Comparison of ENCODE assay signal across 8 mouse cellular contexts in the genomic region with DNA sequence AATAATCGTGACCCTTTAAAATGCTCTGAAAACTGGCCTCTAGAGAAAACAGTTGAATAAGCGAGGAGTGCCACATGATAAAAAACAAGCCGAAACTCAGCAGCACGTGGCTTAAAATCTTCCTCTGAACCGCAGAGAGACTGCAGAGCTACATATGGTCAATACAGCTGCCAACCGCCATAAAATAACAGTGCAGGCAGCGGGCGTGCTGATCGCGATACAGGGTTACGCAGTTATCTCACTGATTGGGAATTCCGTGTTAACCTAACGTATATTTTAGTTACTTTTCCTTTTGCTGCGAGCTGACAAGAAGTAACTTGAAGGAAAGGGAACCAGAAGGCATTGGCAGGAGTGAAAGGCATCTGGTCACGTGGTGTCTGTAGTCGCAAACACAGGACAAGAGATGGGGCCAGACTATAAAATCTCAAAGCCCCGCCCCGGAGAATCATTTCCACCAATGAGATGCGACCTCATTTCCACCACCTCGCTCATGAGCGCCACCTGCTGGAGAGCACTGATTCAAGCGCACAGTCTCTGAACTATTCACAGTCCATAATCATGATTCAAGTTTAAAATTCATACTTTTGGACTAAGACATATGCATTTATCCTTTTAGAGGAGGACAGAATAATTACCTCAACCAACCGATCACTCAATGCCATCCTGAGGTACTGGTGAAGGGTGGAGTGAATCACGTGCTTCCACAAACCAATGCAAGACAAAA.
DNase-seq lines count a peak whose midpoint lies in the region; ATAC-seq and TF ChIP-seq lines count a peak whose summit lies in the region.

No protein-coding gene starts in this region.

- no peak overlapping the region for H3K4me3 ChIP-seq in heart, embryonic 12.5 days
- no peak overlapping the region for H3K4me3 ChIP-seq in thymus, adult 2 months (ENCODE audit: control insufficient read depth, insufficient read depth, low read length)

- no peaks in the 10 kb centered on the region for H3K9me3 ChIP-seq in heart, embryonic 12.5 days (replicated peaks)

- H3K36me3 ChIP-seq in heart, embryonic 12.5 days = peaks cover 16% of the 10 kb centered on the region; the same call in 1 of the 2 replicates
- peaks cover 43% of the 10 kb centered on the region for H3K36me3 ChIP-seq in thymus, adult 2 months (ENCODE audit: control insufficient read depth, insufficient read depth, low read length)

- no peaks in the 10 kb centered on the region for H3K27me3 ChIP-seq in heart, embryonic 12.5 days (replicated peaks)
- H3K27me3 ChIP-seq in thymus, adult 2 months (ENCODE audit: control insufficient read depth, insufficient read depth, low read length) = no peaks in the 10 kb centered on the region

- no peak for ATAC-seq in heart, embryonic 12.5 days (ENCODE audit: insufficient number of reproducible peaks, low FRiP score)
- peak; percentile 71; the same call in 1 of the 2 replicates for ATAC-seq in erythroid progenitor cell, adult 5-6 weeks (replicated peaks; ENCODE audit: low FRiP score, poor library complexity, severe bottlenecking)
- ATAC-seq in megakaryocyte-erythroid progenitor cell, adult 5-6 weeks (replicated peaks; ENCODE audit: low FRiP score, low TSS enrichment, poor library complexity, severe bottlenecking) = peak; percentile 49; the same call in 1 of the 2 replicates

- WGBS in heart, embryonic 12.5 days = 87% methylated on average over 24 of the region's 24 CpGs
- WGBS in thymus, adult 2 months = 96% methylated on average over 24 of the region's 24 CpGs

- peak; percentile 78 for DNase-seq in heart, adult 11 months
- peak; percentile 41 for DNase-seq in thymus, adult 2 months
- DNase-seq in thymus, adult 18-20 months = no peak
- DNase-seq in urinary bladder, adult 18-20 months (ENCODE audit: low spot score in 2 of 2) = no peak
- DNase-seq in ovary, postnatal 14 days (ENCODE audit: low spot score) = no peak

- no peak for TF ChIP-seq POLR2A in thymus, adult 2 months (IDR thresholded peaks at IDR 0.05; ENCODE audit: control insufficient read depth, extremely low read depth, insufficient read depth, low read length, poor library complexity)

- H3K4me1 ChIP-seq in heart, embryonic 12.5 days (replicated peaks) = 0 out of 2 replicates have a peak, but pooled peaks cover 11% of the 10 kb centered on the region
- no peaks in the 10 kb centered on the region for H3K4me1 ChIP-seq in thymus, adult 2 months (replicated peaks; ENCODE audit: control insufficient read depth, insufficient read depth, low read length)

- H3K4me2 ChIP-seq in heart, embryonic 12.5 days = no peak overlapping the region

- H3K9ac ChIP-seq in heart, embryonic 12.5 days = no peak overlapping the region

- no peak overlapping the region for H3K27ac ChIP-seq in heart, embryonic 12.5 days (ENCODE audit: poor library complexity, severe bottlenecking)
- H3K27ac ChIP-seq in thymus, adult 2 months (ENCODE audit: control insufficient read depth, insufficient read depth, low read length) = no peak overlapping the region

- TF ChIP-seq CTCF in thymus, adult 2 months (IDR thresholded peaks at IDR 0.05; ENCODE audit: borderline replicate concordance, control insufficient read depth, extremely low read depth, insufficient read depth, low read length, poor library complexity) = peak; percentile 72

Comparison
In these comparisons a context has a peak if more than half of its experiments do, and no peak if none do; other contexts are left out.
1. DNase-seq: peak in heart, adult 11 months (single experiment) and thymus, adult 2 months (single experiment); none in thymus, adult 18-20 months (0 of 2), urinary bladder, adult 18-20 months (0 of 2) and ovary, postnatal 14 days (single experiment).